Mouse (Mus musculus) forebrain, postnatal 0 days (tissue): ENCODE data around the gene Hesx1. TPM values are rescaled to one million over a fixed set of nuclear protein-coding genes. Genes with fewer than 3 reads are reported as not detected.

Experiments used
- ATAC-seq: fragments of 200-750 bp; cut with Nextera tagmentation; 2 replicates; pipeline ENCODE4 v1.8.0; 2017; ENCODE audit warnings: mild to moderate bottlenecking, moderate library complexity
- DNase-seq: peaks from one replicate; pipeline ENCODE4 v3.0.0-alpha.2; 2015
- H3K27ac ChIP-seq: fragments of 300-500 bp; sonication (generic); 2 replicates; pipeline ENCODE4 v1.5.1; 2014; ENCODE audit warnings: low read depth, mild to moderate bottlenecking, antibody characterized with exemption, low read length, moderate library complexity, mixed read lengths
- H3K27me3 ChIP-seq: fragments of 300-500 bp; sonication (generic); 2 replicates; pipeline ENCODE4 v1.6.1; 2014; ENCODE audit warnings: mild to moderate bottlenecking, low read length, mixed read lengths; ENCODE audit not compliant: insufficient read depth
- H3K36me3 ChIP-seq: fragments of 300-500 bp; sonication (generic); 2 replicates; pipeline ENCODE4 v1.6.1; 2014; ENCODE audit warnings: mild to moderate bottlenecking, moderate library complexity; ENCODE audit not compliant: insufficient read depth
- H3K4me1 ChIP-seq: fragments of 300-500 bp; sonication (generic); 2 replicates; pipeline ENCODE4 v1.6.1; 2014; ENCODE audit warnings: antibody characterized with exemption; ENCODE audit not compliant: insufficient read depth
- H3K4me2 ChIP-seq: fragments of 300-500 bp; sonication (generic); 2 replicates; pipeline ENCODE4 v1.6.1; 2014; ENCODE audit warnings: low read depth, mild to moderate bottlenecking, moderate library complexity
- H3K4me3 ChIP-seq: fragments of 300-500 bp; sonication (generic); 2 replicates; pipeline ENCODE4 v1.5.1; 2014; ENCODE audit warnings: low read depth, low read length, mixed read lengths
- H3K9ac ChIP-seq: fragments of 300-500 bp; sonication (generic); 2 replicates; pipeline ENCODE4 v1.6.1; 2014; ENCODE audit warnings: mild to moderate bottlenecking
- H3K9me3 ChIP-seq: fragments of 300-500 bp; sonication (generic); 2 replicates; pipeline ENCODE4 v1.6.1; 2016; ENCODE audit warnings: low read length
- CTCF ChIP-seq: sonication (generic); IDR thresholded peaks from 2 replicates; pipeline ENCODE4 v1.5.1; 2016; ENCODE audit warnings: antibody characterized with exemption, control low read depth, low read depth
- WGBS: fragments of 180-500 bp; shearing (Covaris S2); extraction: QIAGEN DNeasy Blood & Tissue Kit; methylation state at CpG from one replicate; pipeline ENCODE4 v1.1.7; 2014; 5-methylcytosine and 5-hydroxymethylcytosine counted together
- polyA plus RNA-seq: library from polyadenylated mRNA; unstranded; fragments of >200 nt; fragmentation: Nextera tagmentation; extraction: Ambion mirVana; gene quantifications from 2 replicates; pipeline ENCODE4 v1.2.1, GENCODE M21; 2015
- total RNA-seq: library from RNA; depleted of rRNA; stranded (reverse); fragments of >200 nt; gene quantifications from 2 replicates; pipeline ENCODE4 v1.2.3, GENCODE M21; 2014; rRNA removed

Hesx1 gene
- total and polyA plus RNA-seq, 2 experiments from 2014 or later: not detected

DNA sequence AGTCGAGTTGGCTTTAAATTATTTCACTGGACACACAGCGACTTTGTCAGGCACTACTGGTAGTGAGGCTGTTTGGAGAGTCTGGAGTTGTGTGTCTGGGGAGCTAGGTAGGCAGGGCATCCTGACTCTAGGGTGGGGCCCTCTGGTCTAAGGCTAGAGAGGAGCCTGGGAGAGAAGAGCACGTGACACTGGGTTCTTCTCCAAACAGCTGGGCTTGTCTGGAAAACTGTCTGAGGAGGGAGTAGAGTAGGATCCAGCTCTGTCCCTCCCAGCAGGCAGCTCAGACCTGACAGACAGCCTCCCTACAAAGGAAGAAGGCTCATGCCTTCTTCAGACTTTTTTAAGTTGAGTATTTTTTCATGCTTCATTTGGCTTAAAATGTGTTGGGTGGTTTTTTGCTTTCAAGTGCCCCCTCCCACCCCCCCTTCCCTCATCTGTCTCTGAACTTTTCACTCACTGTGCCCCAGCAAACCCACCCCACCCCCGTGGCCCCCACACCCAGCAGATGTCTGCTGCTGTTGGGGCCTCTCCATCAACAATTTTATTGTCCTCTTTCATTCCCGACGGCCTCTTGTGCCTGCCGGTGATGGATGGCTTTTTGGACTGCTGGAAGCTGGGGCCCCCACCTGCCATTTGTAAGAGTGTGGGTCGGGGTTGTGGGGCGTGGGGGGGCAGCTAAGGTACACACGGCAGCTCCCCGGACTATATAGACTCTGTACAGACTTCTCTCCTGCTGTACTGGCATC, 50.2 kb downstream of the Hesx1 start:
- no peak for TF ChIP-seq CTCF
- Histone ChIP-seq H3K27ac (no peak overlapping the region), H3K4me3 (no peak overlapping the region), H3K9ac (no peak overlapping the region), H3K36me3 (no peaks in the 10 kb centered on the region), H3K9me3 (no peaks in the 10 kb centered on the region), H3K4me1 (0 out of 2 replicates have a peak, but pooled peaks cover 3% of the 10 kb centered on the region), H3K4me2 (no peak overlapping the region), H3K27me3 (peaks cover 6% of the 10 kb centered on the region; the same call in 1 of the 2 replicates)
- DNase-seq: no peak
- 15% methylated on average over 11 of the region's 11 CpGs for WGBS
- ATAC-seq: no peak

DNA sequence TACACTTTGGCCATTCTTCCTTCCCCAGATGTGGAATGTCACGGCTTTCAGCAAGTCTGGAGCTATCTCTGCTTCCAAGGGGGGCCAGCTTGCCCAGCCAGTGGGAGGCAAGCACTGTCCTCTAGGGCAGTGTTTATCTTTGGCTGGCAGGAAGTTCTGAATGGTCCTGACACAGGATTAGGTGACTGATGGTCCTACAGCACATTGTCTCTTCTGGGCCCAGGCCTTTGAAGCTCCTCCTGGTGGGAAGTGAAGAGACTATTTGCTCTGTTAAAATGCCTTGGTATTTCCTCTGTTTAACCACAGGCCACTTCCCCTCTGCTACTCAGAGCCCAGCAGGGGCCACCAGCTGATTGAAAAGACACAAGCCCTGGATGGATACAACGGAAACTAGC, 50.7 kb downstream of the Hesx1 start:
- 0 out of 2 replicates have a peak, but pooled peaks cover under 1% of the 10 kb centered on the region for H3K4me1 ChIP-seq
- H3K27me3 ChIP-seq: peaks cover 2% of the 10 kb centered on the region; the same call in 1 of the 2 replicates
- no peaks in the 10 kb centered on the region for H3K36me3 ChIP-seq
- no peak for DNase-seq
- no peak overlapping the region for H3K4me3 ChIP-seq
- no peaks in the 10 kb centered on the region for H3K9me3 ChIP-seq
- no peak overlapping the region for H3K4me2 ChIP-seq
- no peak for ATAC-seq
- TF ChIP-seq CTCF: 0 out of 2 replicates have a peak, but pooled peaks have one; percentile 7
- no peak overlapping the region for H3K27ac ChIP-seq
- no peak overlapping the region for H3K9ac ChIP-seq
- WGBS: 45% methylated on average over 2 of the region's 2 CpGs

DNA sequence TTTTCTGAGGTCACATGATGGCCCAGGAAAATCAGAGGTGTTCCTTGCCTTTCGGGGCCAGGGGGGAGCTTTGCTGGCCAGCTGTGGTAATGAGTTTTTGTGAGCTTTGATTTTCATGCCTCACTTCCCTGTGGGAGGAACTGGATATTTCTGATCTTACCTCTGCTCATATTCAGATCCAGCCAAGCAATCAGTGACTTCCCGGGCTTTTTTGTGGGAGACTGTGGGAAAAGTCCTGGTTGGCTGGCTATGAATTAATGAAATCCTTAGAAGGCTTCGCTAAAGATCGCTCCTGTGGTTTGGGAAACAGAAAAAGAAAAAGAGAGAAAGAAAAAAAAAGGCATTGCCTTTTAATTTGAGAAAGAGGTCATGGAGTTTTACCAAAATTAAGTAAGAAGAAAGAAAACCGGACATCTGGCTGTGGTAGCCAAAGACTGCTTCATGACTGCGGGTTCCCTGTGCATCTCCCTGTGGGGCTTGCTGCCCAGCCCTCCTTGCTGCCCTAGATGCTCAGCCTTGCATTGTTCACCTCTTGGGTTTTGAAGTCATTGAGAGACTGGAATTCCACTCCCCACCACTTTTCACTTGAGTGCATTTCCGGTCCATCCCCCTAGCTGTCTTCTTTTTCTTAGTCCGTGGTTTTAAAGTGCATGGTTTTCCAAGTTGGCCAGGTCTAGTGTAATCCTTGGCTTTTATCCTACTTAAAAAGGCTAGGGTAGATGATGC, 54.2 kb downstream of the Hesx1 start:
- H3K4me1 ChIP-seq: peaks cover 4% of the 10 kb centered on the region; the same call in 1 of the 2 replicates
- 28% methylated on average over 8 of the region's 8 CpGs for WGBS
- H3K36me3 ChIP-seq: no peaks in the 10 kb centered on the region
- H3K4me3 ChIP-seq: no peak overlapping the region
- ATAC-seq (no peak), DNase-seq (no peak)
- H3K27ac ChIP-seq: no peak overlapping the region
- no peak for TF ChIP-seq CTCF
- no peaks in the 10 kb centered on the region for H3K9me3 ChIP-seq
- H3K27me3 ChIP-seq: no peaks in the 10 kb centered on the region
- no peak overlapping the region for H3K4me2 ChIP-seq
- no peak overlapping the region for H3K9ac ChIP-seq

DNA sequence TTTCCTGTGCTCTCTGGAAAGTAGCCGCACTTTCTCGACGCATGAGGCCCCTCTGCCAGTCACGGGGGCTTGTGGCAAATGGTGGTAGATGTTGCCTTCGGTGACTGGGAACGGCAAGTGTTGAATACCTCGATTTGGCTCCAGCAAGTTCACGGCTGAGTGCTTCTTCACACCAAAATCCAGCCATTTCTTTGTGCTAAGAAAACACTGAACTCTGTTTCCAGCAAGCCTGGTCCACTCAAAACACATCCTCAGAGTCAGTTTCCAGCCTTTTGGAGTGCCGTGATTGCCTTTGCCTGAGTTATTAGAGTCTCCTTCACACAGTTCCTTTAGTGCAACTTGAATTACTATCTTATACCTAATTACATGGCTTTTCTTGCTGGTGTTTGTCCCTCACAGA, 55.8 kb downstream of the Hesx1 start:
- no peak for DNase-seq
- no peaks in the 10 kb centered on the region for H3K27me3 ChIP-seq
- H3K9ac ChIP-seq: no peak overlapping the region
- H3K36me3 ChIP-seq: no peaks in the 10 kb centered on the region
- WGBS: 15% methylated on average over 9 of the region's 9 CpGs
- H3K27ac ChIP-seq: no peak overlapping the region
- H3K4me2 ChIP-seq: no peak overlapping the region
- H3K9me3 ChIP-seq: no peaks in the 10 kb centered on the region
- H3K4me3 ChIP-seq: no peak overlapping the region
- ATAC-seq: no peak
- TF ChIP-seq CTCF: no peak
- peaks cover 4% of the 10 kb centered on the region; the same call in 1 of the 2 replicates for H3K4me1 ChIP-seq

DNA sequence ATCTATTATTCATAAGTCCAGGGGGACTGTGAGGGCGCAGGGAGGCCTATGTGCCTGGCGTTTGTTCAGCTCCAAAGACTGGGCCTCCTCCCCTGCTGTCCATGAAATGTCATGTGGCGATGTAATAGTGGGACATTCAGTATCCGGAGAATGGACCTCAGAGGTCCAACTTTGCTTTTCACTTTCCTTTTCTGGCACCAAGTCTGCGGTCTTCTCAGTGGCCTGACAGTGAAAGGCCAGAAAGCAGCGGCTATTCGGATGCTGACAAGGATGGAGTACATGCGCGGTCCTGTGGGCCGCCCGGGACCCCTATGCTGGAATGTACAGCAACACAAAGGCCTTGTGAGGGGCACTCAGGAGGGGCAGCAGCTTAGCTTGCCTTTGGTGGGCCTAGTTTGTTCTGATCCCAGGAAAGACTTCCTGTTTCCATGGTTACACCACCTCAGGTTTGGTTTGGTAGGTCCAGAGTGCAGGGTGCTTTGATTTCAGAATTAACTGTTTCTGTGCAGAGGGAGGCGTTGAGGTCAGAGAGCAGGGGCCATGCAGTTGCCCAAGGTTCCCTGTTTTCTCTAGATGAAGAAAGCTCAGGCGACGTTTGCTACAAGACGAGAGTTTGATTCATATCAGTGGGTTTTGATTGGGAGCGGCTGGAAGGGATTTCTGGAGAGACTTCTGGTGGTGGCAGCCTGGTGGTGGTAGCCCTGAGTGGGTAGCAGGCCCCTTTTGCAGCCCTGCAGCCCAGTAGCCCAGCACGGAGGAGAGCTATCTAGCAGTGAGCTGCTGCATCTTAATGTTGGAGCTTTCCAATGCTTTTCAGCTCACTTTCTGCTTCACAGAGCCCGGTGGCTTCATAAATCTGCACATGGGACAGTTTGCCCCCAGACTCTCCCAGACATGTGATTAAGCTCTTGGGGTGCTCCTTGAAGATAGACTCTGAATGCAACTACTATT, 56.6 kb downstream of the Hesx1 start:
- 18% methylated on average over 18 of the region's 18 CpGs for WGBS
- H3K4me2 ChIP-seq: no peak overlapping the region
- no peak overlapping the region for H3K9ac ChIP-seq
- TF ChIP-seq CTCF: no peak
- H3K27me3 ChIP-seq: no peaks in the 10 kb centered on the region
- no peak overlapping the region for H3K4me3 ChIP-seq
- peaks cover 4% of the 10 kb centered on the region; the same call in 1 of the 2 replicates for H3K4me1 ChIP-seq
- no peaks in the 10 kb centered on the region for H3K9me3 ChIP-seq
- peak overlapping the region; percentile 21; the same call in 1 of the 2 replicates for H3K27ac ChIP-seq
- DNase-seq: no peak
- H3K36me3 ChIP-seq: no peaks in the 10 kb centered on the region
- ATAC-seq: peak; percentile 59; the same call in 1 of the 2 replicates

DNA sequence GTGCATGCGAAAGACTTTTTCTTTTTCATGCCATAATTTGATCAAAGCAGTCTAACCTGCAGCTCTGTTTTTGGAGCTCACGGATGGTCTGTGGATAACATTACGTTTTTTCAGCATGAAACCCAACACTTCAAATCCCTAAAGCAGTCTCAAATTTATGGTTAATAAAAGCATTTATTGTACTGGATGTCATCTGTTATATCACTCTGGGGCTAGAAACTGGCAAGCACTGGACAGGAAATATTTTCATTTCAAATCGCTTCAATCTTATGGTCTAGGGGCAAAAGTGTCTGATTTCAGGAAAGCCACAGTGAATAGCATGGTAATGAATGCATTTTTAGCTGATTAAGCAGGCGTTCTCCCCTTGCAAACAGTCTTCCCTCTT, 57.3 kb downstream of the Hesx1 start:
- 44% methylated on average over 5 of the region's 5 CpGs for WGBS
- H3K36me3 ChIP-seq: no peaks in the 10 kb centered on the region
- TF ChIP-seq CTCF: no peak
- no peak overlapping the region for H3K9ac ChIP-seq
- no peak overlapping the region for H3K4me2 ChIP-seq
- H3K27me3 ChIP-seq: no peaks in the 10 kb centered on the region
- ATAC-seq (no peak), DNase-seq (no peak)
- H3K9me3 ChIP-seq: no peaks in the 10 kb centered on the region
- H3K4me1 ChIP-seq: peaks cover 4% of the 10 kb centered on the region; the same call in 1 of the 2 replicates
- H3K4me3 ChIP-seq: no peak overlapping the region
- H3K27ac ChIP-seq: peak overlapping the region; percentile 21; the same call in 1 of the 2 replicates

Other genes starting within 250 kb of the Hesx1 start
- 0.38 TPM in 2 replicates for gene Asb14, start 99.9 kb upstream of the Hesx1 start, total RNA-seq
- gene Asb14, start 99.9 kb upstream of the Hesx1 start, polyA plus RNA-seq: 0.13 and 0.16 TPM in 2 replicates
- gene Appl1, start 23.2 kb upstream of the Hesx1 start, total RNA-seq: 74.8 and 81.2 TPM in 2 replicates
- gene Appl1, start 23.2 kb upstream of the Hesx1 start, polyA plus RNA-seq: 52.7 and 63.9 TPM in 2 replicates
- gene Il17rd, start 44.5 kb downstream of the Hesx1 start, total RNA-seq: 5.7 and 7.2 TPM in 2 replicates
- 0.62 and 1.5 TPM in 2 replicates for gene Il17rd, start 44.5 kb downstream of the Hesx1 start, polyA plus RNA-seq
- gene Arhgef3, start 120.5 kb downstream of the Hesx1 start, total RNA-seq: 17.3 and 17.7 TPM in 2 replicates
- 9.1 and 12.3 TPM in 2 replicates for gene Arhgef3, start 120.5 kb downstream of the Hesx1 start, polyA plus RNA-seq